Comparison of ENCODE assay signal across 30 mouse cellular contexts in the genomic region with DNA sequence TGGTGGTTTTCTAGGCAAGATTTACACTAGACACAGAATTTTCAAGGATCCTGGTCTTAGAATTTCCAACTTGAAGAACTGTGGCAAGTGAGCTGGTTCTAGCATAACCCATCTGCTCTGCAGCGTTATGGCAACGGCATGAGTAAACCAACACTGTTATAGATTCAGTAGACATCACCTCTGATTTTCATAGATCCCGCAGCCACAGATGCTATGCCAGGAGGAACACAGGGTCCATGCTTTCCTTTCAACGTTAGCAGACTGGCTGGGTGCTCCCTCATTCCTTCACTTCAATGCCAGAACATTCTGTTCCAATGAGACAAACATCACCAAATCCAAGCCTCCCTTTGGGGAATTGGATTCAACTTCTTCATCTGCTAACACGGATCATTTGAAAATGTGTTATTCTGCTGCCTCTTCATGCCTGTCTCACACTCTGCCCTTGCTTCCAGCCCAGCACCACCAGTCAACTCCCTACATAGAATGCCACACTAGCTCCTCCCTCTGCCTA.
DNase-seq lines count a peak whose midpoint lies in the region; ATAC-seq lines count a peak whose summit lies in the region.
"Had no signal": no experiment of that assay in that cellular context is flagged by ENCODE, and none has a peak within 500 bp of the region (broad histone marks: within the 10 kb centered on the region; RNA-seq: fewer than 3 reads in every experiment).

No protein-coding gene starts in this region.

- no peak overlapping the region for H3K4me2 ChIP-seq in forebrain, embryonic 15.5 days (replicated peaks)
- no peak overlapping the region for H3K4me2 ChIP-seq in forebrain, embryonic 13.5 days
- H3K4me2 ChIP-seq: embryonic facial prominence, embryonic 12.5 days; heart, embryonic 12.5 days; intestine, embryonic 15.5 days; limb, embryonic 12.5 days; liver, embryonic 15.5 days; lung, embryonic 15.5 days; midbrain, embryonic 15.5 days; neural tube, embryonic 15.5 days had no signal

- no peaks in the 10 kb centered on the region for H3K9me3 ChIP-seq in forebrain, embryonic 15.5 days
- H3K9me3 ChIP-seq in forebrain, embryonic 13.5 days (replicated peaks): no peaks in the 10 kb centered on the region
- H3K9me3 ChIP-seq: embryonic facial prominence, embryonic 12.5 days; G1E; heart, embryonic 12.5 days; intestine, embryonic 15.5 days; limb, embryonic 12.5 days; liver, embryonic 15.5 days; lung, embryonic 15.5 days; midbrain, embryonic 10.5 days; midbrain, embryonic 15.5 days; neural tube, embryonic 15.5 days had no signal

- DNase-seq in heart, adult 8-10 months (ENCODE audit: low spot score): peak; percentile 53
- DNase-seq in heart, postnatal 4 days: no peak
- DNase-seq in lung, postnatal 25 days (ENCODE audit: low spot score): peak; percentile 12
- DNase-seq in lung, postnatal 10 days: no peak
- DNase-seq in skeletal muscle tissue, adult 2 months (ENCODE audit: low read depth, low spot score): peak; percentile 54
- DNase-seq: adrenal gland, adult 8-10 months; cerebellum, adult 11-12 months; cerebellum, adult 9-11 months; embryo, embryonic 11 days; gastrocnemius, postnatal 14 days; kidney, adult 8-10 months; kidney, postnatal 4 days; right cerebral cortex, postnatal 25 days; spleen, adult 18-20 months; thymus, postnatal 4 days had no signal

- H3K4me1 ChIP-seq in forebrain, embryonic 15.5 days: no peaks in the 10 kb centered on the region
- H3K4me1 ChIP-seq in forebrain, embryonic 13.5 days: no peaks in the 10 kb centered on the region
- H3K4me1 ChIP-seq: embryonic facial prominence, embryonic 12.5 days; heart, embryonic 12.5 days; intestine, embryonic 15.5 days; limb, embryonic 12.5 days; liver, embryonic 15.5 days; lung, embryonic 15.5 days; midbrain, embryonic 10.5 days; midbrain, embryonic 15.5 days; neural tube, embryonic 15.5 days had no signal

- H3K36me3 ChIP-seq in forebrain, embryonic 15.5 days: no peaks in the 10 kb centered on the region
- H3K36me3 ChIP-seq in forebrain, embryonic 13.5 days (ENCODE audit: poor library complexity, severe bottlenecking): no peaks in the 10 kb centered on the region
- H3K36me3 ChIP-seq: embryonic facial prominence, embryonic 12.5 days; G1E; heart, embryonic 12.5 days; intestine, embryonic 15.5 days; limb, embryonic 12.5 days; liver, embryonic 15.5 days; lung, embryonic 15.5 days; midbrain, embryonic 10.5 days; midbrain, embryonic 15.5 days; neural tube, embryonic 15.5 days had no signal

- no peak overlapping the region for H3K27ac ChIP-seq in forebrain, embryonic 15.5 days (replicated peaks)
- H3K27ac ChIP-seq in forebrain, embryonic 13.5 days: no peak overlapping the region
- H3K27ac ChIP-seq: embryonic facial prominence, embryonic 12.5 days; intestine, embryonic 15.5 days; kidney, postnatal 0 days; limb, embryonic 12.5 days; liver, embryonic 15.5 days; lung, embryonic 15.5 days; midbrain, embryonic 10.5 days; midbrain, embryonic 15.5 days; neural tube, embryonic 15.5 days; stomach, postnatal 0 days had no signal

- H3K27me3 ChIP-seq in forebrain, embryonic 15.5 days: no peaks in the 10 kb centered on the region
- H3K27me3 ChIP-seq in forebrain, embryonic 13.5 days: no peaks in the 10 kb centered on the region
- H3K27me3 ChIP-seq: embryonic facial prominence, embryonic 12.5 days; heart, embryonic 12.5 days; intestine, embryonic 15.5 days; limb, embryonic 12.5 days; liver, embryonic 15.5 days; lung, embryonic 15.5 days; midbrain, embryonic 15.5 days; neural tube, embryonic 15.5 days had no signal

- H3K4me3 ChIP-seq in forebrain, embryonic 15.5 days: no peak overlapping the region
- H3K4me3 ChIP-seq in forebrain, embryonic 13.5 days: no peak overlapping the region
- H3K4me3 ChIP-seq: embryonic facial prominence, embryonic 12.5 days; heart, embryonic 12.5 days; intestine, embryonic 15.5 days; limb, embryonic 12.5 days; liver, embryonic 15.5 days; lung, embryonic 15.5 days; midbrain, embryonic 10.5 days; midbrain, embryonic 15.5 days; neural tube, embryonic 15.5 days had no signal

- peak; percentile 41; the same call in 1 of the 2 replicates for ATAC-seq in forebrain, embryonic 15.5 days (replicated peaks)
- no peak for ATAC-seq in forebrain, embryonic 13.5 days
- ATAC-seq: hindbrain, embryonic 16.5 days; intestine, embryonic 15.5 days; midbrain, embryonic 15.5 days had no signal

- WGBS in forebrain, embryonic 15.5 days: 79% methylated on average over 5 of the region's 5 CpGs
- WGBS in forebrain, embryonic 13.5 days: 90% methylated on average over 5 of the region's 5 CpGs

- H3K9ac ChIP-seq in forebrain, embryonic 15.5 days (replicated peaks): no peak overlapping the region
- H3K9ac ChIP-seq in forebrain, embryonic 13.5 days: no peak overlapping the region
- H3K9ac ChIP-seq: embryonic facial prominence, embryonic 12.5 days; heart, embryonic 12.5 days; intestine, embryonic 15.5 days; limb, embryonic 12.5 days; liver, embryonic 15.5 days; lung, embryonic 15.5 days; midbrain, embryonic 15.5 days; neural tube, embryonic 15.5 days had no signal

Comparison
In these comparisons a context has a peak if more than half of its experiments do, and no peak if none do; other contexts are left out.
1. DNase-seq: peak in heart, adult 8-10 months (single experiment), lung, postnatal 25 days (single experiment) and skeletal muscle tissue, adult 2 months (single experiment); none in heart, postnatal 4 days (single experiment) and lung, postnatal 10 days (single experiment).